Mouse (Mus musculus): ENCODE results near the gene Zc3h7b. TPM values are rescaled to one million over a fixed set of nuclear protein-coding genes. Genes with fewer than 3 reads are reported as not detected.

Zc3h7b gene
- total and polyA plus RNA-seq, 2 experiments from 2014 or later, result 14.3 to 41.4 TPM

DNA sequence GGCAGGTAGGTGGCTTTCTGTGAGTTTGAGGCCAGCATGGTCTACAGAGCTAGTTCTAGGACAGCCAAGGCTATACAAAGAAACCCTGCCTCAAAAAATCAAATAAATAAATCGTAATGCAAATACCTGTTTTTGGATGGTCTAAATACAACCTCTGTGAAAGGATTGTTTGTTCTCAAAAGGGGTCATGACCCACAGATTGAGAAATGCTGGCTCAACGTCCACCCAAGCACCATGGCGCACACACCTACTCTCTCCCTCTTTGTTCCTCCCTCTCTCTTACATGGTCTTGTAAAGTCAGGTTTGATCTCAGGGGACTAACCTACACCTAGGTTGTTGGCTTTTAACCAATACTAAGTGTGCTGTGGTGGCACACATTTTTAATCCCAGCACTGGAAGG lies 77.8 kb downstream of the Zc3h7b start:
- TF ChIP-seq CTCF (IDR thresholded peaks at IDR 0.05; ENCODE audit: low read depth), result no peak
- TF ChIP-seq EP300 (IDR thresholded peaks at IDR 0.05; ENCODE audit: low read depth), result no peak
- peaks cover 86% of the 10 kb centered on the region for H3K36me3 ChIP-seq (replicated peaks; ENCODE audit: control insufficient read depth, insufficient read depth, low read length)
- ATAC-seq (ENCODE audit: insufficient read depth, low read depth) (no peak), DNase-seq (ENCODE audit: low spot score) (no peak)
- no peaks in the 10 kb centered on the region for H3K9me3 ChIP-seq (replicated peaks; ENCODE audit: control insufficient read depth, low read length)
- no peak overlapping the region for H3K4me2 ChIP-seq (ENCODE audit: low read depth, low read length)
- H3K4me1 ChIP-seq (ENCODE audit: control insufficient read depth, insufficient read depth), result no peaks in the 10 kb centered on the region
- H3K4me3 ChIP-seq (ENCODE audit: low read depth, low read length), result no peak overlapping the region
- 80% methylated on average over 3 of the region's 3 CpGs for WGBS
- no peak overlapping the region for H3K9ac ChIP-seq (replicated peaks; ENCODE audit: low read depth, low read length)
- H3K27me3 ChIP-seq (ENCODE audit: control insufficient read depth, insufficient read depth, low read length), result no peaks in the 10 kb centered on the region
- no peak overlapping the region for H3K27ac ChIP-seq (ENCODE audit: low read depth)

DNA sequence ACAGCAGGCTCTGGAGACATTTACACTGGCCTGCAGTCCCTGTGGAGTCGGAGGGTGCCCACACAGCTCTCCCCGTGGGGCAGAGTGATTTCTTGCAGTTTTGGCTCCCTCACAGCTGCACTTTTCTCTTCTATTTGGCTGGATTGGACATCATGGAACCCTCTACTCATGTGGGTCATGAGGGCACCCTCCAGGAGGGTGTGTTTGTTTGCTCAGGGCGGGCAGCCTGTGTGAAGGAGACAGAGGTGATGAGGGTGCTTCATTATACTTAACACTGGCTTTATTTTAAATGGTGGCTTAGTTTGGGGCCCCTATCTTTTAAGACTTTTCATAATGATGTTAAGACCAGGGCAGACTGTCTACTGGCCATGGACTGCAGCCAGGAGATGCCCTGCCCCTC lies 80.0 kb downstream of the Zc3h7b start:
- no peak for ATAC-seq (ENCODE audit: insufficient read depth, low read depth)
- Histone ChIP-seq H3K4me2 (ENCODE audit: low read depth, low read length) (no peak overlapping the region), H3K4me1 (ENCODE audit: control insufficient read depth, insufficient read depth) (0 out of 2 replicates have a peak, but pooled peaks cover 6% of the 10 kb centered on the region), H3K27me3 (ENCODE audit: control insufficient read depth, insufficient read depth, low read length) (no peaks in the 10 kb centered on the region), H3K27ac (ENCODE audit: low read depth) (no peak overlapping the region), H3K4me3 (ENCODE audit: low read depth, low read length) (no peak overlapping the region), H3K9ac (replicated peaks; ENCODE audit: low read depth, low read length) (no peak overlapping the region), H3K36me3 (replicated peaks; ENCODE audit: control insufficient read depth, insufficient read depth, low read length) (peaks cover 67% of the 10 kb centered on the region), H3K9me3 (replicated peaks; ENCODE audit: control insufficient read depth, low read length) (no peaks in the 10 kb centered on the region)
- no peak for TF ChIP-seq EP300 (IDR thresholded peaks at IDR 0.05; ENCODE audit: low read depth)
- TF ChIP-seq CTCF (IDR thresholded peaks at IDR 0.05; ENCODE audit: low read depth), result no peak
- 85% methylated on average over 3 of the region's 3 CpGs for WGBS
- no peak for DNase-seq (ENCODE audit: low spot score)

DNA sequence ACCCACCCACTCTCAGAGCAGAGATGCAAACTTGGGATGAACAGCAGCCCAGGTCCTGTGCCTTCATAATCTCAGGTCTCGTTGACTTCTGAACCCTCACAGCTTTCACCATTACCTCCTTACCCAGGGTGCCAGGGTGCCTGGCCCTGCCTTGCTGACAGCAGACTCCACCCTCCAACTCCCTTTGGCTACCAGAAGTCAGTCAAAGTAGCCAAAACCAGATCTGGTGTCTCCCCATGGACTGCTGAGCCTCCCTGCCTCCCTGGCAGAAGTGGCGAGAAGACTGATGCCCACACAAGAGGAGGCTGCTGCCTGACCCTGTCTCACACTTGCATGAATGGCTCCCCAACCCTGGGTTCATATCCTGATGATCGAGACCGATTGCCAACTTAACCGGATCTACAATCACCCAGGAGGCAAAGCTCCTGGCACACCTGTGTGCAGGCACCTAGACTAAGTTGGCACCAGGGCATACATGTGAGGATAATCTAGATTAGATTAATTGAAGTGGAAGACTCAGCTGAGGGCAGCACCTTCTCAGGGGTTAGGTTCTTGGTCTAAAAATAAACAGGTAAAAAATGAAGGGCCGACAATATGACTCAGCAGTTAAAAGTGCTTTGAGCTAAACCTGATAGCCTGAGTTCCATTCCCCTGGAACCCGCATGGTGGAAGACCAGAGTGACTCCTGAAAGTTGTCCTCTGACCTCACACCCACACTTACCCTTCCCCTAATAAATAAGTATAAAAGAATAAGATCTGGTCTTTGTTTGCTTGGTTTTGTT lies 83.8 kb downstream of the Zc3h7b start:
- no peak for TF ChIP-seq EP300 (IDR thresholded peaks at IDR 0.05; ENCODE audit: low read depth)
- TF ChIP-seq CTCF (IDR thresholded peaks at IDR 0.05; ENCODE audit: low read depth), result no peak
- peaks cover 32% of the 10 kb centered on the region for H3K36me3 ChIP-seq (replicated peaks; ENCODE audit: control insufficient read depth, insufficient read depth, low read length)
- no peak for ATAC-seq (ENCODE audit: insufficient read depth, low read depth)
- no peak overlapping the region for H3K4me3 ChIP-seq (ENCODE audit: low read depth, low read length)
- no peaks in the 10 kb centered on the region for H3K27me3 ChIP-seq (ENCODE audit: control insufficient read depth, insufficient read depth, low read length)
- no peak for DNase-seq (ENCODE audit: low spot score)
- H3K9ac ChIP-seq (replicated peaks; ENCODE audit: low read depth, low read length), result no peak overlapping the region
- H3K4me1 ChIP-seq (ENCODE audit: control insufficient read depth, insufficient read depth), result peaks cover 21% of the 10 kb centered on the region
- no peaks in the 10 kb centered on the region for H3K9me3 ChIP-seq (replicated peaks; ENCODE audit: control insufficient read depth, low read length)
- no peak overlapping the region for H3K4me2 ChIP-seq (ENCODE audit: low read depth, low read length)
- WGBS, result 66% methylated on average over 7 of the region's 7 CpGs
- no peak overlapping the region for H3K27ac ChIP-seq (ENCODE audit: low read depth)

- no peak overlapping the region for H3K4me3 ChIP-seq (ENCODE audit: low read depth, low read length)
- no peaks in the 10 kb centered on the region for H3K9me3 ChIP-seq (replicated peaks; ENCODE audit: control insufficient read depth, low read length)
- H3K36me3 ChIP-seq (replicated peaks; ENCODE audit: control insufficient read depth, insufficient read depth, low read length), result peaks cover 27% of the 10 kb centered on the region
- no peak overlapping the region for H3K4me2 ChIP-seq (ENCODE audit: low read depth, low read length)
- ATAC-seq (ENCODE audit: insufficient read depth, low read depth) (no peak), DNase-seq (ENCODE audit: low spot score) (no peak)
- H3K27ac ChIP-seq (ENCODE audit: low read depth), result no peak overlapping the region
- peaks cover 22% of the 10 kb centered on the region for H3K4me1 ChIP-seq (ENCODE audit: control insufficient read depth, insufficient read depth)
- no peak overlapping the region for H3K9ac ChIP-seq (replicated peaks; ENCODE audit: low read depth, low read length)
- 62% methylated on average over 2 of the region's 2 CpGs for WGBS
- TF ChIP-seq CTCF (IDR thresholded peaks at IDR 0.05; ENCODE audit: low read depth) (no peak), EP300 (IDR thresholded peaks at IDR 0.05; ENCODE audit: low read depth) (no peak)
- H3K27me3 ChIP-seq (ENCODE audit: control insufficient read depth, insufficient read depth, low read length), result no peaks in the 10 kb centered on the region
Observed at GRCm38 (mm10) chr15:81829208-81829580, 84.3 kb downstream of the Zc3h7b start.

DNA sequence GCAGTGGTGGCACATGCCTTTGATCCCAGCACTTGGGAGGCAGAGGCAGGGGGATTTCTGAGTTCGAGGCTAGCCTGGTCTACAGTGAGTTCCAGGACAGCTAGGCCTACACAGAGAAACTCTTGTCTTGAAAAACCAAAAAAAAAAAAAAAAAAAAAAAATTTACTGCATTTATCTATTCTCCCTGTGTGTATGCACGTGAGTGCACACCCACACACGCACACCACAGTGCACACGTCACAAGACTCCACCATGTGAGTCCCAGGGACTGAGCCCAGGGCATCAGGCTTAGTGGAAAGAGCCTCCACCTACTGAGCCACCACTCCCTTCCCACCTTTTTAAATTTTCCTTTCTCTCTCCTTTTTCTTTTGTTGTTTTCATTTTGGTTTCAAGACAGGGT lies 85.7 kb downstream of the Zc3h7b start:
- H3K4me3 ChIP-seq (ENCODE audit: low read depth, low read length), result no peak overlapping the region
- 80% methylated on average over 4 of the region's 4 CpGs for WGBS
- H3K9me3 ChIP-seq (replicated peaks; ENCODE audit: control insufficient read depth, low read length), result no peaks in the 10 kb centered on the region
- DNase-seq (ENCODE audit: low spot score) (no peak), ATAC-seq (ENCODE audit: insufficient read depth, low read depth) (no peak)
- peaks cover 32% of the 10 kb centered on the region for H3K4me1 ChIP-seq (ENCODE audit: control insufficient read depth, insufficient read depth)
- no peak overlapping the region for H3K27ac ChIP-seq (ENCODE audit: low read depth)
- no peaks in the 10 kb centered on the region for H3K27me3 ChIP-seq (ENCODE audit: control insufficient read depth, insufficient read depth, low read length)
- no peak for TF ChIP-seq EP300 (IDR thresholded peaks at IDR 0.05; ENCODE audit: low read depth)
- TF ChIP-seq CTCF (IDR thresholded peaks at IDR 0.05; ENCODE audit: low read depth), result no peak
- peaks cover 13% of the 10 kb centered on the region for H3K36me3 ChIP-seq (replicated peaks; ENCODE audit: control insufficient read depth, insufficient read depth, low read length)
- no peak overlapping the region for H3K4me2 ChIP-seq (ENCODE audit: low read depth, low read length)
- H3K9ac ChIP-seq (replicated peaks; ENCODE audit: low read depth, low read length), result no peak overlapping the region
